Mouse (Mus musculus): ENCODE measurements around the gene Olfr895. TPM values are rescaled to one million over a fixed set of nuclear protein-coding genes. Genes with fewer than 3 reads are reported as not detected.

Olfr895 gene
- polyA plus RNA-seq (2017; shearing (Covaris generic)), result not detected

GRCm38 (mm10) chr9:38267551-38267950 is at the start of gene Olfr895:
TSS of gene Olfr895 (plus strand) at chr9:38267851.

DNA sequence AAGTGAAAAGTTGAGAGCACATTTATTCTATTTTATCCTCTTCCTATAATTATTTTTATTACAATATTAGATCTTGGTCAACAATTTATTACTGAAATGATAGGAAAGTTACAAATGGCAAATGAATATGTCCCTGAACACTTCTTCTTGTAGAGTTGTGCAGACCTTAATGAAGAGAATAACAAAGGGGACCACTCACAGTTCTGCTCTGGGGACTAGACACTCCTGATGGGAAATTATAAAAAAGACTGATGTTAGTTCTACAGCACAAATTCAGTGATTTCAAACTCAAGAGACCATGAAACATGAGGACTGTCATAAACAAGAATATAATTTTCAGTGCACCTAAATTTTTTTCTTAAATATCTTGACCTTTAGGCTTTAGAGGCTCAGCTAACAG is 15.2 kb upstream of the Olfr895 start, which contains the start of gene Olfr143:
Olfr143 (plus strand) TSS at position 301 of the 400 bp plus-strand sequence.

GRCm38 (mm10) chr9:38290807-38291206 is 23.2 kb downstream of the Olfr895 start, which contains the start of gene Olfr896-ps1:
TSS of gene Olfr896-ps1 (plus strand) at chr9:38291107.

Other genes with a start within 250 kb of the Olfr895 start
- not detected for gene Olfr883, start 242.0 kb upstream of the Olfr895 start, polyA plus RNA-seq (2017; shearing (Covaris generic))
- not detected for gene Olfr884, start 221.3 kb upstream of the Olfr895 start, polyA plus RNA-seq (2017; shearing (Covaris generic))
- not detected for gene Olfr885, start 206.5 kb upstream of the Olfr895 start, polyA plus RNA-seq (2017; shearing (Covaris generic))
- not detected for gene Olfr887, start 183.8 kb upstream of the Olfr895 start, polyA plus RNA-seq (2017; shearing (Covaris generic))
- gene Olfr888, start 159.7 kb upstream of the Olfr895 start, polyA plus RNA-seq (2017; shearing (Covaris generic)), result not detected
- not detected for gene Olfr889, start 152.7 kb upstream of the Olfr895 start, polyA plus RNA-seq (2017; shearing (Covaris generic))
- not detected for gene Olfr890, start 125.3 kb upstream of the Olfr895 start, polyA plus RNA-seq (2017; shearing (Covaris generic))
- gene Olfr891, start 87.0 kb upstream of the Olfr895 start, polyA plus RNA-seq (2017; shearing (Covaris generic)), result not detected
- not detected for gene Olfr893, start 59.5 kb upstream of the Olfr895 start, polyA plus RNA-seq (2017; shearing (Covaris generic))
- not detected for gene Olfr894, start 49.8 kb upstream of the Olfr895 start, polyA plus RNA-seq (2017; shearing (Covaris generic))
- not detected for gene Olfr143, start 15.1 kb upstream of the Olfr895 start, polyA plus RNA-seq (2017; shearing (Covaris generic))
- not detected for gene Olfr896-ps1, start 23.3 kb downstream of the Olfr895 start, polyA plus RNA-seq (2017; shearing (Covaris generic))
- gene Olfr25, start 61.2 kb downstream of the Olfr895 start, polyA plus RNA-seq (2017; shearing (Covaris generic)), result not detected
- not detected for gene Olfr898, start 80.6 kb downstream of the Olfr895 start, polyA plus RNA-seq (2017; shearing (Covaris generic))
- gene Olfr250, start 99.0 kb downstream of the Olfr895 start, polyA plus RNA-seq (2017; shearing (Covaris generic)), result 0.12 TPM
- not detected for gene Olfr251, start 109.2 kb downstream of the Olfr895 start, polyA plus RNA-seq (2017; shearing (Covaris generic))
- not detected for gene Olfr147, start 133.8 kb downstream of the Olfr895 start, polyA plus RNA-seq (2017; shearing (Covaris generic))
- not detected for gene Olfr901, start 161.6 kb downstream of the Olfr895 start, polyA plus RNA-seq (2017; shearing (Covaris generic))
- not detected for gene Olfr902, start 179.8 kb downstream of the Olfr895 start, polyA plus RNA-seq (2017; shearing (Covaris generic))
- gene Olfr904, start 195.3 kb downstream of the Olfr895 start, polyA plus RNA-seq (2017; shearing (Covaris generic)), result not detected
- 0.11 TPM for gene Olfr905, start 203.3 kb downstream of the Olfr895 start, polyA plus RNA-seq (2017; shearing (Covaris generic))
- gene Olfr906, start 219.2 kb downstream of the Olfr895 start, polyA plus RNA-seq (2017; shearing (Covaris generic)), result not detected
- gene Olfr907, start 227.9 kb downstream of the Olfr895 start, polyA plus RNA-seq (2017; shearing (Covaris generic)), result not detected